Mouse (Mus musculus) liver, adult 2 months (tissue): ENCODE measurements around the gene Krtap8-1. TPM values are rescaled to one million over a fixed set of nuclear protein-coding genes. Genes with fewer than 3 reads are reported as not detected.

Experiments used
- DNase-seq: peaks from one replicate; pipeline ENCODE4 v3.0.0-alpha.2; 2011; ENCODE audit warnings: low read depth, low spot score; ENCODE audit errors: extremely low read depth
- H3K27ac ChIP-seq: fragments of 200-500 bp; replicated peaks from 2 replicates; pipeline ENCODE4 v1.5.1; 2012; ENCODE audit warnings: low read depth, mild to moderate bottlenecking, control low read depth, inconsistent platforms, low read length; ENCODE audit not compliant: insufficient read depth
- H3K27me3 ChIP-seq: fragments of 200-500 bp; 2 replicates; pipeline ENCODE4 v1.6.1; 2012; ENCODE audit warnings: mild to moderate bottlenecking, moderate library complexity, low read length, inconsistent platforms; ENCODE audit not compliant: control insufficient read depth, insufficient read depth
- H3K36me3 ChIP-seq: fragments of 200-500 bp; 2 replicates; pipeline ENCODE4 v1.6.1; 2012; ENCODE audit warnings: low read length, inconsistent platforms; ENCODE audit not compliant: control insufficient read depth, insufficient read depth
- H3K4me1 ChIP-seq: fragments of 200-500 bp; 2 replicates; pipeline ENCODE4 v1.6.1; 2011; ENCODE audit warnings: low read length; ENCODE audit not compliant: control insufficient read depth, insufficient read depth
- H3K4me3 ChIP-seq: fragments of 200-500 bp; 2 replicates; pipeline ENCODE4 v1.5.1; 2011; ENCODE audit warnings: low read depth, mild to moderate bottlenecking, control low read depth, low read length, moderate library complexity; ENCODE audit not compliant: insufficient read depth
- H3K79me2 ChIP-seq: fragments of 200-500 bp; 2 replicates; pipeline ENCODE4 v1.6.1; 2012; ENCODE audit warnings: inconsistent platforms, mild to moderate bottlenecking, low read length, moderate library complexity; ENCODE audit not compliant: control insufficient read depth, insufficient read depth
- H3K9ac ChIP-seq: fragments of 200-500 bp; 2 replicates; pipeline ENCODE4 v1.6.1; 2012; ENCODE audit warnings: low read depth, mild to moderate bottlenecking, control low read depth, inconsistent platforms, low read length
- CTCF ChIP-seq: fragments of 200-500 bp; IDR thresholded peaks from 2 replicates; pipeline ENCODE4 v1.5.1; 2011; ENCODE audit warnings: low read depth, low read length, control low read depth
- POLR2A ChIP-seq: fragments of 200-500 bp; IDR thresholded peaks from 2 replicates; pipeline ENCODE4 v1.6.1; 2011; ENCODE audit warnings: low read length, control low read depth; ENCODE audit not compliant: insufficient read depth; ENCODE audit errors: extremely low read depth
- WGBS: fragments of 180-500 bp; shearing (Covaris S2); methylation state at CpG from one replicate; pipeline ENCODE4 v1.1.7; 2018; 5-methylcytosine and 5-hydroxymethylcytosine counted together
- polyA plus RNA-seq: library from polyadenylated mRNA; depleted of rRNA; stranded (reverse); fragments of >200 nt; gene quantifications from 2 replicates; pipeline ENCODE4 v1.2.3, GENCODE M21; 2012
- total RNA-seq: library from RNA; depleted of rRNA; stranded (reverse); fragments of >200 nt; gene quantifications from 2 replicates; pipeline ENCODE4 v1.2.3, GENCODE M21; 2014

The Krtap8-1 gene
- total and polyA plus RNA-seq, 2 experiments, result not detected

DNA sequence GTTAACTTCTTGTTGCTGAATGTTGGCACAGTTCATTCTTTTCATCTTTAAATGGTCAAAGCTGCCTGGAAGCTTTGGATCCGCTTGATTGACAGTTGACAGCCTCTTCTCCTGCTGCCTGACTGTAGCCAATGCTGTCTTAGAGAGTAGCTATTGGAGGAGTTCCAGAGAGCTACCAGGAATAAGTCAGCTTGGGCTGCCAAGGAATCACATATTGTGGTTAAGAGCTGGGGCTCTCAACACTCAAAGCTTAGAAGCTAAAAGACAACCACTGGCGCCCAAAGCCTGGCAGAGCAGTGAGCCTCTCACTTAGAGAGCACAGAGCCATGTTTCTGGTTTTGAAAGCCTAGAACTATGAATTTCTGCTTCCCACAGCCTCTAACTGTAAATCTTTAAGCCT, 32.8 kb upstream of the Krtap8-1 start:
- H3K27ac ChIP-seq, result no peak overlapping the region
- no peaks in the 10 kb centered on the region for H3K4me1 ChIP-seq
- H3K4me3 ChIP-seq, result no peak overlapping the region
- no peaks in the 10 kb centered on the region; the same call in 1 of the 2 replicates for H3K27me3 ChIP-seq
- 92% methylated on average over 2 of the region's 2 CpGs for WGBS
- no peaks in the 10 kb centered on the region for H3K79me2 ChIP-seq
- DNase-seq, result no peak
- TF ChIP-seq POLR2A, result no peak
- no peak for TF ChIP-seq CTCF
- no peaks in the 10 kb centered on the region for H3K36me3 ChIP-seq
- H3K9ac ChIP-seq, result no peak overlapping the region

DNA sequence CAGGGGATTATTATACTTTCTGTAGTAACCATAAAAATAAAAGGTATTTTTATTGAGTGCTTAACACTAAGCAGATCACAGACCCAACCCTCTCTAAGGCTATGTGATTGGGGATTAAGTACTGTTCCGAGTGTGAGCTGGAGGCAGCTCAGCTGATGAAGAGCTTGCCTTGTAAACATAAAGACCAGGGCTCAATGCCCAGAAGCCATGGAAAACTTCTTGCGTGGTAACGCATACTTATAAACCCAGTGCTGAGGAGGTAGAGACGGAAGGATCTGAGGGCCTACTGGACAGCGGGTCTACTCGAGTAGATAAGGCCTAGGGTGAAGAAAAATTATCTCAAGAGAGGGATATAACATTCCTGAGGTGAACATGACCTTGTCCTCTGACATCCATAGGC, 32.3 kb upstream of the Krtap8-1 start:
- WGBS, result 85% methylated on average over 6 of the region's 6 CpGs
- no peaks in the 10 kb centered on the region for H3K4me1 ChIP-seq
- TF ChIP-seq CTCF, result no peak
- no peak for TF ChIP-seq POLR2A

DNA sequence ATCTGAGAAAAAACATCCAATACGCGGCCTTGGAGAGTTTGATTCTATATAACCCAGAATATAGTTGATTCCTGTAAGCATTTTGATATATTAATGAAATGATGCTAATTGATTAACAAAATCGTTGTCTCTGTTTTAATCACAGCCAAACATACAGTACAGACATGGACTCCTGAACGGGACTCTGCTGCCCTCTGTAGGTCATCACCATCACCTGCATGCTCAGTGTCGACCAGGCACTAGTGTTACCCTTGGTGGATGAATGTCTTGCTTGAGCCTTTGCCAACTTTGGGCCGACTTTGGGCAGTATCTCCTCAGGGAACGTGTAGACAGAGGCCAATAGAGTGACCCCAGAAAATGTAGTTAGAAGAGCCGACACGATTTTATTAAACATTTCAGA, 29.9 kb upstream of the Krtap8-1 start:
- H3K4me3 ChIP-seq, result no peak overlapping the region
- TF ChIP-seq POLR2A (no peak), CTCF (peak; percentile 73)
- H3K79me2 ChIP-seq, result no peaks in the 10 kb centered on the region
- WGBS, result 49% methylated on average over 9 of the region's 9 CpGs
- no peaks in the 10 kb centered on the region for H3K4me1 ChIP-seq
- no peak overlapping the region for H3K27ac ChIP-seq
- no peaks in the 10 kb centered on the region for H3K36me3 ChIP-seq
- no peak overlapping the region for H3K9ac ChIP-seq
- no peaks in the 10 kb centered on the region; the same call in 1 of the 2 replicates for H3K27me3 ChIP-seq
- DNase-seq, result peak; percentile 20

More for the DNA sequence above, 32.3 kb upstream of the Krtap8-1 start:
- no peak overlapping the region for H3K27ac ChIP-seq
- no peak for DNase-seq
- H3K79me2 ChIP-seq, result no peaks in the 10 kb centered on the region
- no peak overlapping the region for H3K9ac ChIP-seq
- no peaks in the 10 kb centered on the region; the same call in 1 of the 2 replicates for H3K27me3 ChIP-seq
- no peak overlapping the region for H3K4me3 ChIP-seq
- H3K36me3 ChIP-seq, result no peaks in the 10 kb centered on the region

DNA sequence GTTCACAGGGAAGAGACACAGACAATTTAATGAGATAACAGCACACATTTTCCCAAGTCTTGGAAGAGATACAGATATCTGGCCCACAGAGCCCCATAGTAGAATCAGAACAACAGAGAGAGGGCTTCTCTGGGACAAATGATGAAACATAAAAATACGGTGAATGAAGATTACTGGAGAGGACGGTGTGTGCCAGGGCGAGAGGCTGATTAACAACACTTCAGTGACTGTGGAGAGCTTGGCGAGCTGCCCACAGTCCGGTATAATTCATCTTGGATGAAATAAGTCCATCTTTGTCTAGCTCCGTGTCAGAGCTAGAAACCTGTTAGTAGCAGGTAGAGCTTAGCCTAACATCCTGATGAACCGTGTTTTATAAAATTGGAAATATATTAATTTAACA, 25.7 kb upstream of the Krtap8-1 start:
- no peak for DNase-seq
- Histone ChIP-seq H3K79me2 (no peaks in the 10 kb centered on the region), H3K4me1 (no peaks in the 10 kb centered on the region), H3K36me3 (no peaks in the 10 kb centered on the region), H3K9ac (no peak overlapping the region), H3K27ac (no peak overlapping the region), H3K4me3 (no peak overlapping the region), H3K27me3 (no peaks in the 10 kb centered on the region)
- 82% methylated on average over 7 of the region's 7 CpGs for WGBS
- TF ChIP-seq CTCF, result no peak
- no peak for TF ChIP-seq POLR2A

DNA sequence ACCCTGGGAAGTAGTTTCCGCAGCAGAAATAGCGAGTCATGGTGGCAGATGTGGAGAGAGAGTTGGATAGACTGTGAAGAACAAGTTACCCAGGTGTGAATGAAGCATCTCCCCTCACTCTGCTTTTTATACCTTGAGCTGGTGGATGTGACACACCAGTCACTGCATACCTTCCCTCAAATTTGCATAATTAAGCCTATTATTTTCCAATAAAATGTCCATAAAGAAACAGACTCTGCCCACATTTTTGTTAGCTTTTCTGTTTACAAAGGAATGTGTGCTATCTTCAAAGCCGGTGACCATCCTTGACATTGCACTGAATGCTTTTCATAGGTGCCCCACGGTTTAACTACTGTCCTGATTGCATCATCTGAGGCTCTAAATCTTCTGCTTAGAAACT, 20.5 kb upstream of the Krtap8-1 start, which contains the start of gene Krtap7-1:
Gene Krtap7-1, minus strand, starts transcription at position 101 of the 400 bp plus-strand sequence.
- no peak within 1 kb of the TSS for H3K4me3 ChIP-seq
- WGBS, result 68% methylated on average over 4 of the region's 4 CpGs
- no peaks in the 10 kb centered on the region for H3K4me1 ChIP-seq
- no peaks in the 10 kb centered on the region for H3K79me2 ChIP-seq
- H3K27me3 ChIP-seq, result no peaks in the 10 kb centered on the region
- no peaks in the 10 kb centered on the region for H3K36me3 ChIP-seq
- no peak for DNase-seq
- H3K27ac ChIP-seq, result no peak within 1 kb of the TSS
- no peak for TF ChIP-seq POLR2A
- no peak for TF ChIP-seq CTCF
- H3K9ac ChIP-seq, result no peak within 1 kb of the TSS

DNA sequence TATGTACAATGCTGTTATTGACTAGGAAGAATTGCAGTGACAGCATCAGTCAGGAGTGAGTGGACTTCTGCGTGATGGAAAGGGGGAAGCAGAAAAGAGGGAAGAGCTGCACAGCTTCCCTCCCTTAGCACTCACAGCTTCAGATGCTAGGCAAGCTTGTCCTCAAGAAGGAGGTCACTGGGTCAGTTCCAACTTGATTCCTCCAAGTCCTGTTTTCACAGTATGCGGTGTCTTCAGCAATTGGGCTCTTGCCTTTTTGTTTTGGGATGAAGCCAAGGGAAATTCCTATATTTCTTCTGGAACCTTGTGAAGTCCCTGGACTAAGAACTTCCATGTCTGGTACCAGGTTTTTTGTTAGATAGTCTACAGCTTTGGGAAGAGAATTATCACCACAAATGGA, 15.8 kb upstream of the Krtap8-1 start:
- DNase-seq, result no peak
- no peaks in the 10 kb centered on the region for H3K4me1 ChIP-seq
- no peak for TF ChIP-seq POLR2A
- TF ChIP-seq CTCF, result no peak
- no peak overlapping the region for H3K27ac ChIP-seq
- WGBS, result 78% methylated on average over 2 of the region's 2 CpGs
- H3K79me2 ChIP-seq, result no peaks in the 10 kb centered on the region
- H3K27me3 ChIP-seq, result no peaks in the 10 kb centered on the region
- H3K9ac ChIP-seq, result no peak overlapping the region
- no peaks in the 10 kb centered on the region for H3K36me3 ChIP-seq
- H3K4me3 ChIP-seq, result no peak overlapping the region
